Mouse (Mus musculus): ENCODE data around the gene Gm5771. TPM values are rescaled to one million over a fixed set of nuclear protein-coding genes. Genes with fewer than 3 reads are reported as not detected.

Gm5771 gene
- polyA plus RNA-seq, 1 experiment: not detected

Other genes starting within 250 kb of the Gm5771 start
- gene Try4, start 90.1 kb upstream of the Gm5771 start, polyA plus RNA-seq (2012; fragmentation: generic; extraction: Trizol): not detected
- gene Try5, start 75.5 kb upstream of the Gm5771 start, polyA plus RNA-seq (2012; fragmentation: generic; extraction: Trizol): 34.1 TPM
- not detected for gene Try10, start 38.3 kb upstream of the Gm5771 start, polyA plus RNA-seq (2012; fragmentation: generic; extraction: Trizol)
- not detected for gene Prss3, start 14.7 kb upstream of the Gm5771 start, polyA plus RNA-seq (2012; fragmentation: generic; extraction: Trizol)
- gene Gm10334, start 53.8 kb downstream of the Gm5771 start, polyA plus RNA-seq (2012; fragmentation: generic; extraction: Trizol): not detected
- not detected for gene Prss1, start 66.6 kb downstream of the Gm5771 start, polyA plus RNA-seq (2012; fragmentation: generic; extraction: Trizol)
- 0.14 TPM for gene Prss2, start 129.4 kb downstream of the Gm5771 start, polyA plus RNA-seq (2012; fragmentation: generic; extraction: Trizol)
- gene Ephb6, start 213.1 kb downstream of the Gm5771 start, polyA plus RNA-seq (2012; fragmentation: generic; extraction: Trizol): 49.6 TPM
- gene Trpv6, start 244.0 kb downstream of the Gm5771 start, polyA plus RNA-seq (2012; fragmentation: generic; extraction: Trizol): 0.25 TPM